Mouse (Mus musculus) forebrain, embryonic 16.5 days (tissue): ENCODE results near the gene Hfe2. TPM values are rescaled to one million over a fixed set of nuclear protein-coding genes. Genes with fewer than 3 reads are reported as not detected.

ENCODE experiments used
- ATAC-seq: fragments of 200-750 bp; cut with Nextera tagmentation; 2 replicates; pipeline ENCODE4 v1.8.0; 2017; ENCODE audit warnings: mild to moderate bottlenecking, moderate library complexity
- H3K27ac ChIP-seq: fragments of 300-500 bp; sonication (generic); 2 replicates; pipeline ENCODE4 v1.5.1; 2014; ENCODE audit warnings: low read length, control low read depth
- H3K27me3 ChIP-seq: fragments of 300-500 bp; sonication (generic); replicated peaks from 2 replicates; pipeline ENCODE4 v1.6.1; 2014; ENCODE audit warnings: low read length; ENCODE audit not compliant: control insufficient read depth, insufficient read depth
- H3K36me3 ChIP-seq: fragments of 300-500 bp; sonication (generic); 2 replicates; pipeline ENCODE4 v1.6.1; 2014; ENCODE audit not compliant: control insufficient read depth, insufficient read depth
- H3K4me1 ChIP-seq: fragments of 300-500 bp; sonication (generic); replicated peaks from 2 replicates; pipeline ENCODE4 v1.6.1; 2014; ENCODE audit warnings: low read length; ENCODE audit not compliant: control insufficient read depth, insufficient read depth
- H3K4me2 ChIP-seq: fragments of 300-500 bp; sonication (generic); 2 replicates; pipeline ENCODE4 v1.6.1; 2014; ENCODE audit warnings: mild to moderate bottlenecking, low read length, control low read depth
- H3K4me3 ChIP-seq: fragments of 300-500 bp; sonication (generic); replicated peaks from 2 replicates; pipeline ENCODE4 v1.5.1; 2014; ENCODE audit warnings: mild to moderate bottlenecking, low read length, control low read depth
- H3K9ac ChIP-seq: fragments of 300-500 bp; sonication (generic); replicated peaks from 2 replicates; pipeline ENCODE4 v1.6.1; 2014; ENCODE audit warnings: low read depth, low read length, control low read depth
- H3K9me3 ChIP-seq: fragments of 300-500 bp; sonication (generic); 2 replicates; pipeline ENCODE4 v1.6.1; 2016; ENCODE audit warnings: low read length; ENCODE audit not compliant: control insufficient read depth
- WGBS: fragments of 180-500 bp; shearing (Covaris S2); extraction: QIAGEN DNeasy Blood & Tissue Kit; methylation state at CpG from one replicate; pipeline ENCODE4 v1.1.7; 2014; 5-methylcytosine and 5-hydroxymethylcytosine counted together
- polyA plus RNA-seq: library from polyadenylated mRNA; unstranded; fragments of >200 nt; fragmentation: Nextera tagmentation; extraction: Ambion mirVana; gene quantifications from 2 replicates; pipeline ENCODE4 v1.2.1, GENCODE M21; 2015

The Hfe2 gene
- polyA plus RNA-seq, 1 experiment from 2014 or later: 1.1 TPM

GRCm38 (mm10) chr3:96522149-96522548 lies 2.8 kb upstream of the Hfe2 start:
- H3K4me3 ChIP-seq: no peak overlapping the region
- peaks cover 3% of the 10 kb centered on the region for H3K27me3 ChIP-seq
- H3K4me2 ChIP-seq: no peak overlapping the region
- H3K9me3 ChIP-seq: no peaks in the 10 kb centered on the region
- no peak for ATAC-seq
- H3K36me3 ChIP-seq: no peaks in the 10 kb centered on the region
- 63% methylated on average over 4 of the region's 4 CpGs for WGBS
- no peak overlapping the region for H3K27ac ChIP-seq
- H3K9ac ChIP-seq: no peak overlapping the region
- H3K4me1 ChIP-seq: peaks cover 5% of the 10 kb centered on the region

- 69% methylated on average over 12 of the region's 12 CpGs for WGBS
- H3K4me2 ChIP-seq: no peak overlapping the region
- no peak overlapping the region for H3K27ac ChIP-seq
- no peak overlapping the region for H3K9ac ChIP-seq
- peaks cover 16% of the 10 kb centered on the region for H3K27me3 ChIP-seq
- no peak overlapping the region for H3K4me3 ChIP-seq
- no peaks in the 10 kb centered on the region for H3K36me3 ChIP-seq
- H3K9me3 ChIP-seq: no peaks in the 10 kb centered on the region
- ATAC-seq: no peak
- peaks cover 8% of the 10 kb centered on the region for H3K4me1 ChIP-seq
Observed at GRCm38 (mm10) chr3:96524028-96524810, 753 bp upstream of the Hfe2 start.

GRCm38 (mm10) chr3:96526013-96526762 lies 1.2 kb downstream of the Hfe2 start:
- Histone ChIP-seq H3K9me3 (no peaks in the 10 kb centered on the region), H3K36me3 (no peaks in the 10 kb centered on the region), H3K27ac (no peak overlapping the region), H3K9ac (no peak overlapping the region), H3K27me3 (peaks cover 16% of the 10 kb centered on the region), H3K4me2 (no peak overlapping the region), H3K4me3 (peak overlapping the region; percentile 47; the same call in 1 of the 2 replicates), H3K4me1 (peaks cover 8% of the 10 kb centered on the region)
- no peak for ATAC-seq
- 65% methylated on average over 11 of the region's 11 CpGs for WGBS

- Histone ChIP-seq H3K9ac (peak overlapping the region; percentile 52), H3K27ac (no peak overlapping the region), H3K36me3 (no peaks in the 10 kb centered on the region), H3K9me3 (no peaks in the 10 kb centered on the region), H3K4me2 (peak overlapping the region; percentile 81), H3K4me1 (peaks cover 8% of the 10 kb centered on the region), H3K4me3 (peak overlapping the region; percentile 47), H3K27me3 (peaks cover 16% of the 10 kb centered on the region)
- no peak for ATAC-seq
- 4% methylated on average over 44 of the region's 44 CpGs for WGBS
Observed at GRCm38 (mm10) chr3:96526864-96527542, 2.0 kb downstream of the Hfe2 start.

GRCm38 (mm10) chr3:96528506-96528905 lies 3.5 kb downstream of the Hfe2 start:
- H3K9me3 ChIP-seq: no peaks in the 10 kb centered on the region
- H3K4me1 ChIP-seq: peaks cover 8% of the 10 kb centered on the region
- no peak for ATAC-seq
- no peak overlapping the region for H3K9ac ChIP-seq
- no peak overlapping the region for H3K4me3 ChIP-seq
- H3K27me3 ChIP-seq: peaks cover 16% of the 10 kb centered on the region
- no peak overlapping the region for H3K4me2 ChIP-seq
- WGBS: 53% methylated on average over 9 of the region's 9 CpGs
- no peaks in the 10 kb centered on the region for H3K36me3 ChIP-seq
- no peak overlapping the region for H3K27ac ChIP-seq

- Histone ChIP-seq H3K4me1 (peaks cover 4% of the 10 kb centered on the region), H3K4me3 (no peak overlapping the region), H3K27ac (no peak overlapping the region), H3K27me3 (peaks cover 14% of the 10 kb centered on the region), H3K9ac (no peak overlapping the region), H3K4me2 (no peak overlapping the region), H3K36me3 (no peaks in the 10 kb centered on the region), H3K9me3 (no peaks in the 10 kb centered on the region)
- no peak for ATAC-seq
- WGBS: 67% methylated on average over 7 of the region's 7 CpGs
Observed at GRCm38 (mm10) chr3:96532050-96532449, 7.1 kb downstream of the Hfe2 start.

- WGBS: 54% methylated on average over 2 of the region's 2 CpGs
- Histone ChIP-seq H3K27me3 (no peaks in the 10 kb centered on the region), H3K9ac (no peak overlapping the region), H3K9me3 (no peaks in the 10 kb centered on the region), H3K27ac (no peak overlapping the region), H3K4me2 (no peak overlapping the region), H3K4me1 (no peaks in the 10 kb centered on the region), H3K4me3 (no peak overlapping the region), H3K36me3 (no peaks in the 10 kb centered on the region)
- ATAC-seq: no peak
Observed at GRCm38 (mm10) chr3:96534300-96534699, 9.3 kb downstream of the Hfe2 start.

- Histone ChIP-seq H3K4me2 (no peak overlapping the region), H3K9me3 (no peaks in the 10 kb centered on the region), H3K27me3 (no peaks in the 10 kb centered on the region), H3K9ac (no peak overlapping the region), H3K27ac (no peak overlapping the region), H3K4me3 (no peak overlapping the region), H3K36me3 (no peaks in the 10 kb centered on the region), H3K4me1 (peaks cover 2% of the 10 kb centered on the region; the same call in 1 of the 2 replicates)
- 87% methylated on average over 2 of the region's 2 CpGs for WGBS
- ATAC-seq: no peak
Observed at GRCm38 (mm10) chr3:96539316-96539715, 14.3 kb downstream of the Hfe2 start.

GRCm38 (mm10) chr3:96540740-96541139 lies 15.8 kb downstream of the Hfe2 start:
- Histone ChIP-seq H3K4me2 (no peak overlapping the region), H3K27me3 (no peaks in the 10 kb centered on the region), H3K27ac (no peak overlapping the region), H3K9me3 (no peaks in the 10 kb centered on the region), H3K9ac (no peak overlapping the region), H3K36me3 (no peaks in the 10 kb centered on the region), H3K4me1 (peaks cover 2% of the 10 kb centered on the region; the same call in 1 of the 2 replicates), H3K4me3 (no peak overlapping the region)
- 25% methylated on average over 6 of the region's 6 CpGs for WGBS
- no peak for ATAC-seq
